Mouse (Mus musculus): Measurements from ENCODE around the gene Sac3d1.

DNA sequence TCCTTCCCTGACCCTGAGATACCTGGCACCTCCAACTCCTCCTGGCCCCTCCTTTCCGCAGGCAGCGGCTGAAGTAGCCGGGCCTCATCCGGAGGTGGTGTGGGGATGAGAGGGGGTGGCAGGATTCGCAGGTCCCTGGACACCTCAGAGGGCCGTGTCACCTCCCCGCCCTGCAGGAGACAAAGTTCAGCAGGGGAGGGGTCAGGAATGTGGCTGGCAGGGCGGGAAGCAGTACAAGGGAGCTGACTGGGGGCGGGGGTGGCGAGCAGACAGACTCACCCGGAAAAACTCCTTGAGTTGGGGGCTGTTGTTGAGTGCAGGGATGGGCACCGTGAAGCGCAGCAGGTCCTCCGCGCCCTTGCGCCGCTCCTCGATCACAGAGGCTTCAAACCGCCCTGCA is 3.3 kb upstream of the Sac3d1 start:
- no peak for TF ChIP-seq CTCF (IDR thresholded peaks at IDR 0.05; ENCODE audit: insufficient read depth, low read depth, low read length)
- TF ChIP-seq POLR2A (IDR thresholded peaks at IDR 0.05; ENCODE audit: insufficient read depth, low read depth, low read length): no peak

Measured in olfactory bulb, adult 2 months (tissue).